Mouse (Mus musculus): ENCODE measurements around the gene Ephb1.

DNA sequence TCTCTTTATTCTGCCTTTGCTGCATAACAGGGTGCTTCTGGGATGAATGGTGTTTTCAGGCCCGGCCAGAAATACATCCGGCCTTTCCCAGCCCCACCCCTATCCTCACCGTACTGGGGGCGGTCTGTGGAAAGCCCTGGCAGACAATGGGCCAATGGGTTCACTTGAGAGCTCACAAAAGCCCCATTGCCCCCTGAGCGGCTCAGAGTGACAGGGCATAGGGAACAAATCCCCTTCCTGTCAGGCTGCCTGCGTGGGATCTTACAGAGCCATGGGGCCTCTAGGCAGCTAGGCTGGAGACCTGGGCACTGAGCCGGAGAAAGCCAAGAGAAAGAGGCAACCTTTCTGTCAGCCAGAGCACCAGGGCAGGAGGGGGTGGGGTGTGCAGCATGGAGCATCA, 111.2 kb downstream of the Ephb1 start:
- TF ChIP-seq CTCF (IDR thresholded peaks at IDR 0.05; ENCODE audit: control insufficient read depth, insufficient read depth, insufficient read length) (no peak), MAX (IDR thresholded peaks at IDR 0.05) (no peak), MYOG (IDR thresholded peaks at IDR 0.05; ENCODE audit: control insufficient read depth, extremely low read depth, insufficient read length) (no peak), FOSL1 (IDR thresholded peaks at IDR 0.05; ENCODE audit: insufficient read depth, low read length, poor library complexity, severe bottlenecking) (no peak)
